27 mouse cellular contexts compared by ENCODE assay signal in the genomic region with DNA sequence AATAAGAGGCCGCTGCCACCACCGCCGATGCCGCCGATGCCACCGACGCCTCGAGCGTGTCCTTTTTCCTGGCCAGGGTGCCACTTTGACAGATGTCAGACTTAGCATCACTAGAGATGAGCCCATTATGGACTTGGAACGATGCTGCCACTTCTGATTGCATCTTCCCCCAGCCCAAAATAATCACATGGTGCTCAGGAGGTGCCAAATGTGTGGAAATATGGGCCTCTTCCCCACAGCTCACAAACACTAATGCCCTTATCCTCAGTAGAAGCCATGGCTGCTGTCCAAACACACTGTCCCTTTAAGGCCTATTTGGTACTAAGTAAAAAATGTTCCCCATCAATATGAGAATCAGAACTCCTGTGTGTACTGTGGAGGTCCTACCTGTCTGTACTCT. TPM values are rescaled to one million over a fixed set of nuclear protein-coding genes. Genes with fewer than 3 reads are reported as not detected.
DNase-seq lines count a peak whose midpoint lies in the region; ATAC-seq and TF ChIP-seq lines count a peak whose summit lies in the region.
"Had no signal": no experiment of that assay in that cellular context is flagged by ENCODE, and none has a peak within 500 bp of the region (broad histone marks: within the 10 kb centered on the region; RNA-seq: fewer than 3 reads in every experiment).

No protein-coding gene starts in this region.

- peak overlapping the region; percentile 77 for H3K27ac ChIP-seq in lung, embryonic 16.5 days (ENCODE audit: low read length)
- H3K27ac ChIP-seq: embryonic facial prominence, embryonic 12.5 days; embryonic facial prominence, embryonic 15.5 days; gastrocnemius, adult 2 months; heart, adult 2 months; hindbrain, embryonic 12.5 days; hindbrain, embryonic 15.5 days had no signal

- no peaks in the 10 kb centered on the region for H3K27me3 ChIP-seq in lung, embryonic 16.5 days (ENCODE audit: control insufficient read depth, insufficient read depth, low read depth, low read length)
- H3K27me3 ChIP-seq: CH12.LX; embryonic facial prominence, embryonic 12.5 days; embryonic facial prominence, embryonic 15.5 days; hindbrain, embryonic 12.5 days; hindbrain, embryonic 15.5 days had no signal

- no peaks in the 10 kb centered on the region for H3K9me3 ChIP-seq in lung, embryonic 16.5 days (ENCODE audit: control insufficient read depth, low read length)
- H3K9me3 ChIP-seq: embryonic facial prominence, embryonic 12.5 days; embryonic facial prominence, embryonic 15.5 days; hindbrain, embryonic 12.5 days; hindbrain, embryonic 15.5 days had no signal

- no peak for TF ChIP-seq CTCF in lung, adult 2 months (IDR thresholded peaks at IDR 0.05; ENCODE audit: insufficient read depth, low read length)

- intact Hi-C loops in left cerebral cortex, postnatal 4 days (cut with DNase I) = no loop called here
- intact Hi-C loops in left cerebral cortex, postnatal 25 days (cut with DNase I) = no loop called here

- ATAC-seq in lung, embryonic 16.5 days (ENCODE audit: low read depth) = no peak
- ATAC-seq: forebrain, embryonic 14.5 days; forebrain, postnatal 0 days; inflammation-experienced regulatory T-cells, adult 6 months; intestine, embryonic 16.5 days had no signal

- TF ChIP-seq POLR2A in lung, adult 2 months (IDR thresholded peaks at IDR 0.05; ENCODE audit: borderline replicate concordance, extremely low read depth, low read depth, low read length) = no peak

- peaks cover 15% of the 10 kb centered on the region for H3K4me1 ChIP-seq in lung, embryonic 16.5 days (replicated peaks; ENCODE audit: control insufficient read depth, insufficient read depth, low read length)
- H3K4me1 ChIP-seq in lung, adult 2 months (ENCODE audit: control insufficient read depth, insufficient read depth, low read length) = peaks cover 9% of the 10 kb centered on the region

- H3K4me3 ChIP-seq in lung, embryonic 16.5 days (ENCODE audit: low read length) = no peak overlapping the region
- H3K4me3 ChIP-seq in lung, adult 2 months (replicated peaks; ENCODE audit: extremely low read depth, low read depth, low read length) = no peak overlapping the region
- H3K4me3 ChIP-seq: embryonic facial prominence, embryonic 12.5 days; embryonic facial prominence, embryonic 15.5 days; gastrocnemius, adult 2 months; heart, adult 2 months; hindbrain, embryonic 12.5 days; hindbrain, embryonic 15.5 days had no signal

- H3K36me3 ChIP-seq in lung, embryonic 16.5 days (ENCODE audit: control insufficient read depth, insufficient read depth, low read length) = peaks cover 7% of the 10 kb centered on the region; the same call in 1 of the 2 replicates
- H3K36me3 ChIP-seq: embryonic facial prominence, embryonic 12.5 days; G1E; hindbrain, embryonic 15.5 days had no signal

- 84% methylated on average over 10 of the region's 10 CpGs for WGBS in lung, embryonic 16.5 days
- 88% methylated on average over 10 of the region's 10 CpGs for WGBS in lung, adult 2 months

- H3K4me2 ChIP-seq in lung, embryonic 16.5 days (ENCODE audit: low read depth, low read length) = no peak overlapping the region
- H3K4me2 ChIP-seq: embryonic facial prominence, embryonic 12.5 days; embryonic facial prominence, embryonic 15.5 days; heart, embryonic 11.5 days; hindbrain, embryonic 12.5 days; hindbrain, embryonic 15.5 days had no signal

- DNase-seq in cerebellum, postnatal 14 days = peak; percentile 49 to 51
- DNase-seq in cerebellum, adult 18-20 months = no peak
- peak; percentile 50 for DNase-seq in left cerebral cortex, postnatal 4 days
- DNase-seq in left cerebral cortex, postnatal 25 days (ENCODE audit: low spot score in 2 of 2) = no peak
- no peak for DNase-seq in lung, adult 2 months
- DNase-seq in adipocyte (ENCODE audit: low spot score) = peak; percentile 28
- no peak for DNase-seq in gastrocnemius, postnatal 25 days
- DNase-seq: adrenal gland, adult 8-10 months; adrenal gland, postnatal 25 days; B cell, adult 2 months; cerebellum, adult 2 months; cerebellum, adult 9-11 months; forebrain, postnatal 0 days; gastrocnemius, adult 2 months; gastrocnemius, postnatal 14 days; heart, adult 2 months had no signal

- no peak overlapping the region for H3K9ac ChIP-seq in lung, embryonic 16.5 days (ENCODE audit: low read length)
- H3K9ac ChIP-seq: embryonic facial prominence, embryonic 12.5 days; embryonic facial prominence, embryonic 15.5 days; forebrain, postnatal 0 days; hindbrain, embryonic 12.5 days; hindbrain, embryonic 15.5 days had no signal

RNA-seq across cellular contexts. Expression of a gene that starts 39.6 kb away (rescaled TPM):
- total RNA-seq in left cerebral cortex, postnatal 4 days (2021) = 10 to 100 TPM; 43.6 to 49.2 TPM
- total RNA-seq in left cerebral cortex, postnatal 25 days (2021) = 10 to 100 TPM; 50.2 to 50.5 TPM
- 4.1 and 4.6 TPM in 2 replicates for polyA plus RNA-seq in lung, embryonic 16.5 days (2015; fragmentation: Nextera tagmentation; extraction: Ambion mirVana)
- polyA plus RNA-seq in lung, adult 2 months (2012; rRNA removed) = 34.9 and 38.6 TPM in 2 replicates
- 10 to 100 TPM; 13.4 to 16.9 TPM for total RNA-seq in gastrocnemius, postnatal 25 days (2021)
- polyA plus RNA-seq: G1E had no signal

Comparison
In these comparisons a context has a peak if more than half of its experiments do, and no peak if none do; other contexts are left out.
1. DNase-seq: peak in cerebellum, postnatal 14 days (2 of 2), left cerebral cortex, postnatal 4 days (single experiment) and adipocyte (single experiment); none in cerebellum, adult 18-20 months (0 of 2), left cerebral cortex, postnatal 25 days (0 of 2), lung, adult 2 months (single experiment) and gastrocnemius, postnatal 25 days (single experiment).